Mouse (Mus musculus) embryonic facial prominence, embryonic 10.5 days (tissue): ENCODE data around the gene Agap1. TPM values are rescaled to one million over a fixed set of nuclear protein-coding genes. Genes with fewer than 3 reads are reported as not detected.

Source experiments
- DNase-seq: peaks from one replicate; pipeline ENCODE4 v3.0.0-alpha.2; 2017; ENCODE audit warnings: low spot score
- H3K27ac ChIP-seq: fragments of 300-500 bp; sonication (generic); replicated peaks from 2 replicates; pipeline ENCODE4 v1.5.1; 2016; ENCODE audit warnings: mild to moderate bottlenecking
- H3K27me3 ChIP-seq: fragments of 300-500 bp; sonication (generic); replicated peaks from 2 replicates; pipeline ENCODE4 v1.6.1; 2016; ENCODE audit warnings: low read depth, mild to moderate bottlenecking; ENCODE audit not compliant: poor library complexity, severe bottlenecking
- H3K36me3 ChIP-seq: fragments of 300-500 bp; sonication (generic); replicated peaks from 2 replicates; pipeline ENCODE4 v1.6.1; 2016; ENCODE audit warnings: mild to moderate bottlenecking, moderate library complexity
- H3K4me1 ChIP-seq: fragments of 300-500 bp; sonication (generic); 2 replicates; pipeline ENCODE4 v1.6.1; 2016
- H3K4me3 ChIP-seq: fragments of 300-500 bp; sonication (generic); 2 replicates; pipeline ENCODE4 v1.5.1; 2016; ENCODE audit warnings: mild to moderate bottlenecking, moderate library complexity
- H3K9me3 ChIP-seq: fragments of 300-500 bp; sonication (generic); 2 replicates; pipeline ENCODE4 v1.6.1; 2016; ENCODE audit warnings: mild to moderate bottlenecking
- WGBS: fragments of 180-500 bp; shearing (Covaris S2); methylation state at CpG from one replicate; pipeline ENCODE4 v1.1.7; 2016; 5-methylcytosine and 5-hydroxymethylcytosine counted together
- polyA plus RNA-seq: library from polyadenylated mRNA; unstranded; fragments of >200 nt; fragmentation: Nextera tagmentation; extraction: Ambion mirVana; gene quantifications from 2 replicates; pipeline ENCODE4 v1.2.1, GENCODE M21; 2016

Agap1 gene
- polyA plus RNA-seq, 1 experiment from 2014 or later, result 13.6 TPM

- peaks cover 25% of the 10 kb centered on the region for H3K4me1 ChIP-seq
- H3K27ac ChIP-seq, result no peak overlapping the region
- H3K4me3 ChIP-seq, result no peak overlapping the region
- no peaks in the 10 kb centered on the region; the same call in 1 of the 2 replicates for H3K27me3 ChIP-seq
- H3K36me3 ChIP-seq, result peaks cover 49% of the 10 kb centered on the region
- WGBS, result 72% methylated on average over 9 of the region's 9 CpGs
- H3K9me3 ChIP-seq, result no peaks in the 10 kb centered on the region
- DNase-seq, result no peak
Measured at GRCm38 (mm10) chr1:89734368-89734767, 279.8 kb downstream of the Agap1 start.

- Histone ChIP-seq H3K27ac (no peak overlapping the region), H3K9me3 (no peaks in the 10 kb centered on the region), H3K36me3 (peaks cover 45% of the 10 kb centered on the region), H3K4me3 (no peak overlapping the region), H3K4me1 (peaks cover 29% of the 10 kb centered on the region), H3K27me3 (no peaks in the 10 kb centered on the region; the same call in 1 of the 2 replicates)
- WGBS, result 91% methylated on average over 6 of the region's 6 CpGs
- no peak for DNase-seq
Measured at GRCm38 (mm10) chr1:89735146-89735545, 280.5 kb downstream of the Agap1 start.

- Histone ChIP-seq H3K27ac (no peak overlapping the region; the same call in 1 of the 2 replicates), H3K27me3 (no peaks in the 10 kb centered on the region; the same call in 1 of the 2 replicates), H3K9me3 (no peaks in the 10 kb centered on the region), H3K4me1 (peaks cover 25% of the 10 kb centered on the region), H3K4me3 (no peak overlapping the region), H3K36me3 (peaks cover 37% of the 10 kb centered on the region)
- WGBS, result 94% methylated on average over 6 of the region's 6 CpGs
- DNase-seq, result no peak
Measured at GRCm38 (mm10) chr1:89736021-89736420, 281.4 kb downstream of the Agap1 start.

GRCm38 (mm10) chr1:89739067-89739774 lies 284.6 kb downstream of the Agap1 start:
- H3K4me1 ChIP-seq, result peaks cover 21% of the 10 kb centered on the region
- H3K4me3 ChIP-seq, result no peak overlapping the region
- no peak overlapping the region for H3K27ac ChIP-seq
- peaks cover 11% of the 10 kb centered on the region; the same call in 1 of the 2 replicates for H3K27me3 ChIP-seq
- H3K36me3 ChIP-seq, result peaks cover 29% of the 10 kb centered on the region
- WGBS, result 66% methylated on average over 17 of the region's 17 CpGs
- DNase-seq, result no peak
- no peaks in the 10 kb centered on the region for H3K9me3 ChIP-seq

- WGBS, result 46% methylated on average over 3 of the region's 3 CpGs
- peaks cover 16% of the 10 kb centered on the region; the same call in 1 of the 2 replicates for H3K27me3 ChIP-seq
- no peak for DNase-seq
Measured at GRCm38 (mm10) chr1:89739775-89740099, 285.1 kb downstream of the Agap1 start.

GRCm38 (mm10) chr1:89742359-89742758 lies 287.8 kb downstream of the Agap1 start:
- Histone ChIP-seq H3K27ac (no peak overlapping the region), H3K4me3 (no peak overlapping the region), H3K9me3 (no peaks in the 10 kb centered on the region), H3K4me1 (peaks cover 17% of the 10 kb centered on the region), H3K27me3 (peaks cover 23% of the 10 kb centered on the region; the same call in 1 of the 2 replicates), H3K36me3 (peaks cover 34% of the 10 kb centered on the region)
- 85% methylated on average over 3 of the region's 3 CpGs for WGBS
- DNase-seq, result no peak

More at GRCm38 (mm10) chr1:89739775-89740099, 285.1 kb downstream of the Agap1 start:
- peaks cover 34% of the 10 kb centered on the region for H3K36me3 ChIP-seq
- no peaks in the 10 kb centered on the region for H3K9me3 ChIP-seq
- H3K4me3 ChIP-seq, result no peak overlapping the region
- H3K4me1 ChIP-seq, result peaks cover 17% of the 10 kb centered on the region
- no peak overlapping the region for H3K27ac ChIP-seq

GRCm38 (mm10) chr1:89746171-89746570 lies 291.6 kb downstream of the Agap1 start:
- H3K9me3 ChIP-seq, result no peaks in the 10 kb centered on the region
- peaks cover 49% of the 10 kb centered on the region for H3K27me3 ChIP-seq
- no peak overlapping the region for H3K27ac ChIP-seq
- WGBS, result 85% methylated on average over 3 of the region's 3 CpGs
- DNase-seq, result no peak
- peaks cover 32% of the 10 kb centered on the region for H3K36me3 ChIP-seq
- peaks cover 15% of the 10 kb centered on the region for H3K4me1 ChIP-seq
- H3K4me3 ChIP-seq, result no peak overlapping the region

- Histone ChIP-seq H3K9me3 (no peaks in the 10 kb centered on the region), H3K27ac (no peak overlapping the region), H3K36me3 (peaks cover 17% of the 10 kb centered on the region), H3K4me3 (no peak overlapping the region), H3K27me3 (peaks cover 62% of the 10 kb centered on the region), H3K4me1 (peaks cover 18% of the 10 kb centered on the region)
- DNase-seq, result no peak
Measured at GRCm38 (mm10) chr1:89749666-89750065, 295.1 kb downstream of the Agap1 start.

- 11% methylated on average over 9 of the region's 9 CpGs for WGBS
- H3K27ac ChIP-seq, result no peak overlapping the region
- DNase-seq, result no peak
- peaks cover 18% of the 10 kb centered on the region for H3K4me1 ChIP-seq
- peak overlapping the region; percentile 37 for H3K4me3 ChIP-seq
- H3K9me3 ChIP-seq, result no peaks in the 10 kb centered on the region
- H3K27me3 ChIP-seq, result peaks cover 66% of the 10 kb centered on the region
- H3K36me3 ChIP-seq, result peaks cover 8% of the 10 kb centered on the region
Measured at GRCm38 (mm10) chr1:89750495-89750894, 295.9 kb downstream of the Agap1 start.

- Histone ChIP-seq H3K4me1 (peaks cover 18% of the 10 kb centered on the region), H3K27ac (no peak overlapping the region), H3K9me3 (no peaks in the 10 kb centered on the region), H3K4me3 (peak overlapping the region; percentile 37), H3K27me3 (peaks cover 70% of the 10 kb centered on the region), H3K36me3 (peaks cover 4% of the 10 kb centered on the region)
- WGBS, result 15% methylated on average over 21 of the region's 21 CpGs
- DNase-seq, result peak; percentile 54
Measured at GRCm38 (mm10) chr1:89750921-89751320, 296.3 kb downstream of the Agap1 start.

GRCm38 (mm10) chr1:89751344-89751743 lies 296.7 kb downstream of the Agap1 start:
- Histone ChIP-seq H3K4me1 (peaks cover 20% of the 10 kb centered on the region), H3K4me3 (no peak overlapping the region), H3K9me3 (no peaks in the 10 kb centered on the region), H3K27ac (no peak overlapping the region), H3K27me3 (peaks cover 75% of the 10 kb centered on the region), H3K36me3 (peaks cover 4% of the 10 kb centered on the region)
- WGBS, result 69% methylated on average over 11 of the region's 11 CpGs
- DNase-seq, result no peak

- no peak overlapping the region for H3K27ac ChIP-seq
- peaks cover 24% of the 10 kb centered on the region for H3K4me1 ChIP-seq
- H3K9me3 ChIP-seq, result no peaks in the 10 kb centered on the region
- H3K4me3 ChIP-seq, result no peak overlapping the region
- DNase-seq, result no peak
- H3K36me3 ChIP-seq, result peaks cover 4% of the 10 kb centered on the region
- WGBS, result 95% methylated on average over 3 of the region's 3 CpGs
- H3K27me3 ChIP-seq, result peaks cover 80% of the 10 kb centered on the region
Measured at GRCm38 (mm10) chr1:89752659-89753058, 298.1 kb downstream of the Agap1 start.

- WGBS, result 60% methylated on average over 12 of the region's 12 CpGs
- peaks cover 7% of the 10 kb centered on the region for H3K36me3 ChIP-seq
- no peaks in the 10 kb centered on the region for H3K9me3 ChIP-seq
- H3K27ac ChIP-seq, result no peak overlapping the region
- H3K4me1 ChIP-seq, result peaks cover 17% of the 10 kb centered on the region
- H3K27me3 ChIP-seq, result peaks cover 56% of the 10 kb centered on the region
- no peak for DNase-seq
- no peak overlapping the region for H3K4me3 ChIP-seq
Measured at GRCm38 (mm10) chr1:89755358-89755757, 300.8 kb downstream of the Agap1 start.
